Mouse (Mus musculus): Measurements from ENCODE around the gene Mypn. TPM values are rescaled to one million over a fixed set of nuclear protein-coding genes. Genes with fewer than 3 reads are reported as not detected.
A peak's percentile ranks its signal among the peaks of the same experiment; 100 is the strongest.

Gene Mypn
- 1 to 10 TPM; 3.0 to 4.3 TPM for total RNA-seq (2021)
- long read RNA-seq, experiment 1, full-length matches to known transcripts, result 2 of 9 reads
- long read RNA-seq, experiment 1, partial matches to known transcripts, result 5 of 9 reads
- long read RNA-seq, experiment 1, other reads (novel, unspliced or antisense), result 2 of 9 reads
- long read RNA-seq, experiment 2, full-length matches to known transcripts, result 1 of 2 reads
- long read RNA-seq, experiment 2, partial matches to known transcripts, result 0 of 2 reads
- long read RNA-seq, experiment 2, other reads (novel, unspliced or antisense), result 1 of 2 reads

DNA sequence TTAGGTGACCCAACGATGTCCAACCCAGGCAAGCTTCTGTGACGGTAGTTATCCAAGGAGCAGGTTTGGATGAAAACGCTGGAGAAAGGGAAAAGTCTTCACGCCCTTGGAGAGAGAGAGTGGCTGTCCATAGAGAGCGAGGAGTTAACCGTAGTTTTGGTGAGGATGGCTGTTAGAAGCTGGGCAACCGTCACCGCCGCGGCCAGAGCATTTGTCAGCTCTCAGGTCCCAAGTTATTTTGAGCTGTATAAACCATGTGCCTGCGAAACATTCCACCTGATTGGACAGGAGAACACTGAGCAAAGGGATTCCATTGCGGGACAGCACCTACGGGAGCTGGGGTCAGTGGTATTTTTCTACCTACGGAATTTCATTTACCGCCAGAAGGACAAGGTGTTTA is at the start of gene Mypn:
Gene Mypn (minus strand): TSS at position 225 of the 400 bp plus-strand sequence.
- no peak for DNase-seq (ENCODE audit: low spot score in 2 of 2)

GRCm38 (mm10) chr10:63248421-63248820 is 44.7 kb upstream of the Mypn start:
- no peak for DNase-seq (ENCODE audit: low spot score in 2 of 2)

- no peak for DNase-seq (ENCODE audit: low spot score in 2 of 2)
Measured at GRCm38 (mm10) chr10:63247457-63247856, 43.7 kb upstream of the Mypn start.

DNA sequence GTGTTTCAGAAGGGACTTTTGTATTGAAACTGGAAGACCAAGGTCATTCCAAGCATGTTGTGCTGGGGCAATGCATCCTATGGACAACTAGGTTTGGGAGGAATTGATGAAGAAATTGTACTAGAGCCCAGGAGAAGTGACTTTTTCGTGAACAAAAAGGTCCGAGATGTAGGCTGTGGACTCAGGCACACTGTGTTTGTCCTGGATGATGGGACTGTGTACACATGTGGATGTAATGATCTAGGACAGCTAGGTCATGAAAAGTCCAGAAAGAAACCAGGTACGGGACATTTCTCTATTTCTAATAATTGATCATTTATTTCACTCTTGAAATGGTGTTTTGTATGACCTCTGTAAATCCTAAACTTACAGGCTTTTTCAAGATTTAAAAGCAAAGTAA is 42.1 kb upstream of the Mypn start:
- no peak for DNase-seq (ENCODE audit: low spot score in 2 of 2)

GRCm38 (mm10) chr10:63244746-63245145 is 41.0 kb upstream of the Mypn start:
- no peak for DNase-seq (ENCODE audit: low spot score in 2 of 2)

GRCm38 (mm10) chr10:63244055-63244671 is 40.4 kb upstream of the Mypn start:
- DNase-seq (ENCODE audit: low spot score in 2 of 2), result peak; percentile 23 to 38

GRCm38 (mm10) chr10:63243493-63244054 is 39.8 kb upstream of the Mypn start, which contains the start of gene Herc4:
Herc4 (plus strand) TSS chr10:63243810.
- peak; percentile 94 to 95 for DNase-seq (ENCODE audit: low spot score in 2 of 2)

DNA sequence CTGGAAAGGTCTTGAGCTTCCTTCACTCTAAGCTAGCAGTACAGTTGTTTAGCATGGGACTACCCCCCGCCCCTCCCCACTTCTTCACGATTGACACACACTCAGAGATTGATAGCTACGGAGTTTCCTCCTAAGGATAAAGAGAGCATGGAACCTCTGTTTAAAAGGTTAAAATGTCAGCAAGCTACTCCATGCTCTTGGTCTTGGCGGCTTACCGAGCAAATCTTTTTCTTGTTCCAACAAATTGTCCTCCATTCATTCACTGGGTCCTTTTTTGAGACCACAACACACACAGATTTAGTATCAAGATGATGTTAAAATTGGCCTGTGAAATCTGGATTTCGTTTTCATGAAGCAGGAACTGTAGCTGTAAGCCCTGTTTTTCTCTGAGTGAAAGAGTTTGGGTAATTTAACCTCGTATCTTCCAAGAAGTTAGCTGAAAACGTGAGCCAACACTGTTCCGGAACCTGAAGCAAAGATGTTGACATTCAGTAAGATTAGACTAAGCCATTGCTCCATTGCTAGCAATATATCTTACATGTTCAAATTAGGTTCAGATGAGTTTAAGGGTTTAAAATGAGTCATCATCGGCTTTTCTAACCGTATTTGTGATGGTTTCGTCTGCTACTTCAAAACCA is 39.2 kb upstream of the Mypn start:
- DNase-seq (ENCODE audit: low spot score in 2 of 2), result no peak

DNA sequence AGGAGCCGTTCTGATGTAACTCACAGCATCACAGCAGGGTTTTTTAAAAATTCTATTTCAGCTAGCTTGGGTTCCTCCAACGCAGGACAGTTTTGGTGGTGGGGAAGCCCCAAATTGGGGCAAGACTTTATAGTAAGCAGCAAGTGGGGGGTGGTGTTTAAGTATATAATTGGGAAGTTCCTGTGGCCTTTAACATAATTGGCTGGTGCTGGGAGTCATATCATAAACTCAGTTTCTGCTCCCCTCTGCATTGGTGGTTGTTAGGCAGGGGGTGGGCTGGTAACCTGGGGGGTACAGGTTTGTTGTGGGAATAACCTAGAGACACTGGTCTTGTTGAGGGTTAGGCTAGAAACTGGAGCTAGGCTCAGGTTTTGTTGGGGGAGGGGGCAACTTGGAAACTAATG is 37.1 kb upstream of the Mypn start:
- DNase-seq (ENCODE audit: low spot score in 2 of 2), result no peak

DNA sequence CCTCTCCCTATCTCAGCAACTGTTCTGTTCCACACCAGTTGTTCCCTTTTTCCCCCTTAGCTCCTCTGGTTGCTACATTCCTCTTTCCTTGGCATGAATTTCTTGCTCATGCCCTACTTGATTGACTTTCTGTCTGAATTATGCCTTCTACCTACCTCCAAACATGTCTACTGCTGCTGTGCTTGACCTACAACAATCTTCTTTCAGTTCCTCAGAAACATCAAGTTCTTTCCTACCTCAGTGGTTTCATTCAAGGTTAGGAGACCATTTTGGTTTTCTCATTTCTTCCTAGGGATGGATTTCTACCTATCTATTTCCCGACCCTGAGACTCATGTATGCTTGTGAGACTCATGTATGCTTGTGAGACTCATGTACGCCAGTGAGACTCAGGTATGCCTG is 36.1 kb upstream of the Mypn start:
- no peak for DNase-seq (ENCODE audit: low spot score in 2 of 2)

- DNase-seq (ENCODE audit: low spot score in 2 of 2), result no peak
Measured at GRCm38 (mm10) chr10:63238090-63238489, 34.3 kb upstream of the Mypn start.

DNA sequence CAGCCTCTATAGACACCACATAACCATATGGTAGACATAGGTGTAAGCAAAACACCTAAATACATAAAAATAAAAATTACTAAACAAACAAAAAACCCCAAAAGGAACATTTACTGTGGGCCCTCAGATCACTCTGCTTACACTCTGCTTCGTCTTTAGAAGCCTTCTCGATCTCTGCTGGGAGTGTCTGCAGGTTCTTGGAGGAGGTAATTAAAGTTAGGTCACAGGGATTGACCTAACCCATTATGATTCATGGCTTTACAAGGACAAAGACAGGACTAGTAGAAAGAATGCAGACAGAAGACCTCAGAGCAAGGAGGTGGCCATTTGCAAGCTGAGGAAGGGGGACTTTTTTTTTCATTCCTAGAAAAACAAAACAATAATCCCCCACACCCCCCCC is 33.5 kb upstream of the Mypn start:
- no peak for DNase-seq (ENCODE audit: low spot score in 2 of 2)

- DNase-seq (ENCODE audit: low spot score in 2 of 2), result no peak
Measured at GRCm38 (mm10) chr10:63236663-63237062, 32.9 kb upstream of the Mypn start.

- no peak for DNase-seq (ENCODE audit: low spot score in 2 of 2)
Measured at GRCm38 (mm10) chr10:63235889-63236288, 32.1 kb upstream of the Mypn start.

GRCm38 (mm10) chr10:63234133-63234532 is 30.4 kb upstream of the Mypn start:
- no peak for DNase-seq (ENCODE audit: low spot score in 2 of 2)

DNA sequence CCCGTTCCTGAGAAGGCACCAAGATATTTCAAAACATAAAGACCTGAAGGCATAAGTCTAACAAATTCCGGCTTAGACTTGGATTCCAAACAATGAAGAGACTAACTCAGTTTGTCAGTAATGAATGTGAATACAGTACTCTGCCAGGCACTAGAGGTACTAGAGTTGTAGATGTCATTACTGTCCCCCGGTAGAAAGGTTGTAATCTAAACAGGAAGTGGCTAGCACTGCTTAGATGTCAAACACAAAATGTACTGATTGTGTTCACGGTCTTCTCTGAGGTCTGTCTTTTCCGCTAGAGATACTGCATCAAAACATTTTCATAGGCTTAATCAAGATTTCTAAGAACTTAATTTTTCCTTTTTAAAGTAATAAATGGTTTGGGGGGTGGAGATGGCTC is 27.9 kb upstream of the Mypn start:
- no peak for DNase-seq (ENCODE audit: low spot score in 2 of 2)

- DNase-seq (ENCODE audit: low spot score in 2 of 2), result peak; percentile 12 to 28
Measured at GRCm38 (mm10) chr10:63230854-63231253, 27.1 kb upstream of the Mypn start.

- no peak for DNase-seq (ENCODE audit: low spot score in 2 of 2)
Measured at GRCm38 (mm10) chr10:63230266-63230665, 26.5 kb upstream of the Mypn start.

DNA sequence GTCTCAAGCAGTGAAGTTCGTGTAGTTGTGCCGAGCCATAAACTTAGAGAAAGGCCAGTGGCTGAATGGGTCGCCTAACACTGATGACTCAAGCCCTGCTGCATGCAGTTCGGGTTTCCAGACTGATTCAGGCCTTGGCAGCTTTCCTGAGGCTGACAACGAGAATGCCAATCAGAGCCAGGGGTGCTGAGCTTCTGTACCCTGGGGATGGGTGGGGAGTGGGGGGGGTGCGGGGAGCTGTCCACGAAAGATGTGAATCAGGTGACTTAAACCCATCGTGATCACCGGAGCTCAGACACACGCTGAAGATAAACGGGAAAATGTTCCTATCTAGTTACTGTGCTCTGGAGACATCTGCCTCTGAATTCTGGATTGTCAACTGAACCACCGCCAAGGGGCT is 20.6 kb upstream of the Mypn start:
- no peak for DNase-seq (ENCODE audit: low spot score in 2 of 2)

- DNase-seq (ENCODE audit: low spot score in 2 of 2), result peak in 1 of 2 experiments; percentile 7
Measured at GRCm38 (mm10) chr10:63221081-63221783, 17.5 kb upstream of the Mypn start.

GRCm38 (mm10) chr10:63208871-63209270 is 5.1 kb upstream of the Mypn start:
- DNase-seq (ENCODE audit: low spot score in 2 of 2), result no peak
